Mouse (Mus musculus): ENCODE data around the gene Cyp2d26.
A peak's percentile ranks its signal among the peaks of the same experiment; 100 is the strongest.
"Not testable (repeated sequence)": the region's sequence is repeated elsewhere in the genome, so short reads cannot be mapped to it uniquely, and the experiment has no call there.

Cyp2d26 gene

GRCm38 (mm10) chr15:82794277-82794676, at the start of gene Cyp2d26:
TSS of gene Cyp2d26 (minus strand) at chr15:82794294.
- DNase-seq (ENCODE audit: low spot score in 2 of 2) = no peak

DNA sequence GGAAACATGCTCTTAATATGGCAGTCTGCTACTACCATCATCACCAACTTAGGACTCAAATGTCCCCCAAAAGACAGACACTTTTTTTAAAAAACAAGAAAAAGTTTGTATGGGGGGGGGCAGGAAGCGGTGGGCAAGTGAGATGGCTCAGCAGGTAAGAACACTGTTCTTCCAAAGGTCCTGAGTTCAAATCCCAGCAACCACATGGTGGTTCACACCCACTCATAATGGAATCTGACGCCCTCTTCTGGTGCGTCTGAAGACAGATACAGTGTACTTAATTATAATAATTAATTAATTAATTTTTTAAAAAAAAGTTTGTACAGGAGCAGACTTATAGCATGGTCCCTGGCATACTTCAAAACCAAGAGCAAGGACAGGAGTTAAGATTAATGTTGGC, 45.1 kb upstream of the Cyp2d26 start:
- no peak for DNase-seq (ENCODE audit: low spot score in 2 of 2)

- DNase-seq (ENCODE audit: low spot score in 2 of 2) = no peak
These were observed 35.8 kb upstream of the Cyp2d26 start for GRCm38 (mm10) chr15:82829917-82830316.

DNA sequence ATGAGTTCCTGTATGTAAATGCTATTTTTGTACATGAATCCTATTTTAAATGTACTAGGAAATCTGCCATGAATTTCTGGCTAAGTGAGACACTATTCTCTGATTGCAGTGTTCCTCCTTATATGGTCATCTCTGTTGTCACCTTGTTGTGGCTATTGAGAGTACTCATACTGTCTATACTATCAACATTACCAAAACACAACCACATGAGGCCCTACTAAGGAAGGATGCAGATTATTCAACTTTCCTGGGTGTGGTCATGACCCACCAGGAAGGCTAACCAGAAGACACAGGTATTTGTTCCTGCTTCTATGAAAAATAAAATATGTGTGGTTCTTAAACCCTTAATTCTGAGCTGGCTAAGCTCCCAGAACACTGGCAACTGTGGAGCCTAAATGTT, 31.8 kb upstream of the Cyp2d26 start:
- DNase-seq (ENCODE audit: low spot score in 2 of 2) = no peak

GRCm38 (mm10) chr15:82822347-82822746, 28.3 kb upstream of the Cyp2d26 start:
- no peak for DNase-seq (ENCODE audit: low spot score in 2 of 2)

GRCm38 (mm10) chr15:82821657-82822056, 27.6 kb upstream of the Cyp2d26 start:
- DNase-seq (ENCODE audit: low spot score in 2 of 2) = no peak

GRCm38 (mm10) chr15:82815296-82815695, 21.2 kb upstream of the Cyp2d26 start:
- DNase-seq (ENCODE audit: low spot score in 2 of 2) = no peak

DNA sequence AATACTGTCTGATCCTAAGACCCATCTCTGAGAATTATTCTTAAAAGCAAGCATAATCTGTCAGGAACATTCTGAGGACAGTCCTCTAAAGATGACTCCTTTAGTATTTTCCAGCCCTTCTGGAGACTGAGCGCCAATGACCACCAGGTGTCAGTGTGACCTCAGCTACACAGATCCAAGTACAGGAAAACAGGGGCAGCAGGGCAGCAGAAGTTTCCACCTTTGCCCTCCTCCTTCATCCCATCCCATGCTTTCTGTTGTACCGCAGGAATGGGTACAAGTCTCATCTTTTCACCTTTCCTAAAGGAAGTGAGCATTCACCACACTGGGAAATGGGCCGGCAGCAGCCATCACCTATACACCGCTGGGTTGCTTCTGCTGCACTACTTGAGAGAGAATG, 20.7 kb upstream of the Cyp2d26 start:
- DNase-seq (ENCODE audit: low spot score in 2 of 2) = peak; percentile 35 to 74

- no peak for DNase-seq (ENCODE audit: low spot score in 2 of 2)
These were observed 20.2 kb upstream of the Cyp2d26 start for GRCm38 (mm10) chr15:82814321-82814720.

DNA sequence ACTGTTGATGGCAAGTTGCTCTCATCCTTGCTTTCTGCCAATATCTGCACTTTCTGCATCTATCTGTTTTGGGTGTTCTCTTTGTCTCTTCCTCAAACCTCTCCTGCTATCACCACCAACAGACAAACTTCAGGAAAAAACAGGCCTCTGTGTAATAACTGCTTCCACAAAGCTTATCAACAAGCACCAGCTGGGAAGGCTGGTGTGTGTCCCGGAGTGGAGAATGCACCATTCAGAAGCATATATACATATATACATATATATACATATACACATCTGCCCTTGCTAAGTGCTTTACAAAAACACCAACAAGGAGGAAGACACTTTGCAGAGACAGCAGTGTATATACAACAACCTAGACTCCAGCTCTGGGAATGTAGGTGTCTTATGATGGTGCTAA, 16.5 kb upstream of the Cyp2d26 start:
- no peak for DNase-seq (ENCODE audit: low spot score in 2 of 2)

- DNase-seq (ENCODE audit: low spot score in 2 of 2) = peak in 1 of 2 experiments; percentile 48
These were observed 15.4 kb upstream of the Cyp2d26 start for GRCm38 (mm10) chr15:82809511-82809910.

- DNase-seq (ENCODE audit: low spot score in 2 of 2) = no peak
These were observed 13.1 kb upstream of the Cyp2d26 start for GRCm38 (mm10) chr15:82806969-82807763.

GRCm38 (mm10) chr15:82804708-82805639, 10.9 kb upstream of the Cyp2d26 start:
- peak; percentile 82 to 89 for DNase-seq (ENCODE audit: low spot score in 2 of 2)

- DNase-seq (ENCODE audit: low spot score in 2 of 2) = no peak
These were observed 1.9 kb upstream of the Cyp2d26 start for GRCm38 (mm10) chr15:82795936-82796440.

DNA sequence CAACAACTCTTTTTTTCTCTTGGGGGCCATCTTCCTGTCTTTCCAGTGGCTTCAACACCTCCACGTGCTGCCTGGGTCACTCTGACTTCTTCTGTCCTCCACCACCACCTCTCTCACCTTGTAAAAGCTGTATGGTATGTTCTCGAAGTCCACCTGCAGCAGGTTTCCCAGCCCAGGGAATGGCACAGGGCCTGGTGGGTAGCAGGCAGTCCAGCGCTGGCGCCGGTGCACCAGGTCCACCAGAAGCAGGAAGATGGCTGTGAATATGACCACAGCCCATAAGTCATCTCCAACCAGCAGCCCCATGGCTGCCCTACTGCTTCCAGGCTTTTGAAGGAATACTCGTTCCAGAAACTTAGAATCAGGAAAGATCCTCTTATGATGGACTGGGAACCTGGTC, 226 bp downstream of the Cyp2d26 start:
- no peak for DNase-seq (ENCODE audit: low spot score in 2 of 2)

- no peak for DNase-seq (ENCODE audit: low spot score in 2 of 2)
These were observed 640 bp downstream of the Cyp2d26 start for GRCm38 (mm10) chr15:82793454-82793853.

- DNase-seq (ENCODE audit: low spot score in 2 of 2) = no peak
These were observed 1.5 kb downstream of the Cyp2d26 start for GRCm38 (mm10) chr15:82792566-82792965.

GRCm38 (mm10) chr15:82784581-82784980, 9.5 kb downstream of the Cyp2d26 start:
- DNase-seq (ENCODE audit: low spot score in 2 of 2) = no peak

DNA sequence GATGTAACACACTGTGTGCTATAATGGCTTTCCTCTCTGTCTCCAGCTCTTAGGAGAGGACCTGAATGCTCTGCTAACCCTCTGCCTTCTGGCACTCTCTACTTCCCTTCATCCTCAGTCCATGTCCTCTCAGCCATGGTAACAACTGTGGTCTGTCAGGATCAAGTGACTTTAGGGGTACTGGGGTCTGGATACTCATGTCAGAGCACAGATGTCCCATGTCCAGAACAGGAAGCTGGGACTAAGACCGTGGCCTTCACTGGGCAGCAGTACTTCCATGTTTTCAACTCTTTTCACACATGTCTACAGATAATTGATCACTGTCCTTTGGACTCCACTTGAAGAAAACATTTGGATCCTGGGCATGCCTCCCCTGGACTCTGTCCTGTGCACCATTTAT, 10.3 kb downstream of the Cyp2d26 start:
- DNase-seq (ENCODE audit: low spot score in 2 of 2) = no peak

- not testable (repeated sequence) for DNase-seq (ENCODE audit: low spot score in 2 of 2)
These were observed 16.2 kb downstream of the Cyp2d26 start for GRCm38 (mm10) chr15:82777856-82778255.

DNA sequence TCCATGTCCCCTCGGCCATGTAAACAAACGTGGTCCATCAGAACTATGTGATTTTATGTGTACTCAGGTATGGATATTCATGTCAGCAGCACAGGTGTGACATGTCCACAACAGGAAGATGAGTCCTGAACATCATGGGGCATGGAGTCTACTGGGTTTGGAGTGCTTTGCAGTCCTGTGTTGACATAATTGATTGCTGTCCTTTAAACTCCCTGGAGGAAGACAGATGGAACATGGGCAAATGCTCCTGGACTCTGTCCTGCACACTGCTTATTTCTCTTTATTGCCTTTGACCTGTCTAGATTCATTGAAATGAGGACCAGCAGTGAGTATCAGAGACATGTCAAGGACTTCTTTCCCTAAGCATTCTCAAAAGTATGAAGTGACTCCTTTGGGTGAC, 28.2 kb downstream of the Cyp2d26 start:
- no peak for DNase-seq (ENCODE audit: low spot score in 2 of 2)

- DNase-seq (ENCODE audit: low spot score in 2 of 2) = no peak
These were observed 29.2 kb downstream of the Cyp2d26 start for GRCm38 (mm10) chr15:82764881-82765280.
